Mouse (Mus musculus) frontal cortex, postnatal 10 days (tissue): ENCODE data around the gene Trappc3l.
A peak's percentile ranks its signal among the peaks of the same experiment; 100 is the strongest.
"Not testable (repeated sequence)": the region's sequence is repeated elsewhere in the genome, so short reads cannot be mapped to it uniquely, and the experiment has no call there.

ENCODE experiments used
- DNase-seq, 2 experiments: peaks; one replicate each; pipeline ENCODE4 v3.0.0; 2022; ENCODE audit warnings: low spot score in 2 of 2, mixed read lengths in 1 of 2

The Trappc3l gene

DNA sequence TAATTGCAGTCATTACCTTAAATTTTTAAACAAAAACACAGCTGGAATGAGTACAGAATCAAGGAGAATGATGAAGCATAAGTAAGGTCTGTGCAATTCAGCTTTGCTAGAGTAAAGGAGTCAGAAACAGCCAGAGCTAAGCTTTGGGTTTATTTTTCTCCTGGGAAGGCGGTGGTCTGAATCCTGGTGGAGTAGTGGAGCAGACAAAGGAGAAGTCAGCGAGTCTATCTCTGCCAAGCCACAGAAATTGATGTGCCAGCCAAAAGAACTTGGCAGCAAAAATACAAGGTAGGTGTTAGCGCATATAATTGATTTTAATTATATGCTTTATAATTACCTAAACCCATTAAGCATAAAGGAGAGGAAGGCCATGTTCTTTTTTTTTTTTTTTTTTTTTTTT lies at the start of gene Trappc3l:
TSS of gene Trappc3l (plus strand) at position 197 of the 400 bp plus-strand sequence.
- DNase-seq = no peak

DNA sequence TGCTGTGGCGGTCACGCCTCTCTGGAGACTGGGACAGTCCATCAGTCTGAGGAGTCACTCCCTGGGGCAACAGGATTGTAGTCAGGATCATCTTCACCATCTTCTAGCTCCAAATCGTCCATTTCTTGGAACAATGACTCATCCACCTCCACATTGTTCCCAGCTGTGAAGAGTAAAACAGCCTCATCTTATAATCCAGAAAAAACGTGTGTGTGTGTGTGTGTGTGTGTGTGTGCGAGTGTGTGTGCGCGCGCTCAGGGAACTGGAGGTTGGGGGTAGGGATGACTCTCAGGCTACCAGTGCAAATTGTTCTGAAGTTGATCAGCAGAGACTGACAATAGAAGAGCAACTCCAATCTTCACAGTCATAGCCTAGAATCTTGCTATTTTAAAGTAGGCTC lies 40.7 kb upstream of the Trappc3l start:
- DNase-seq = not testable (repeated sequence)

DNA sequence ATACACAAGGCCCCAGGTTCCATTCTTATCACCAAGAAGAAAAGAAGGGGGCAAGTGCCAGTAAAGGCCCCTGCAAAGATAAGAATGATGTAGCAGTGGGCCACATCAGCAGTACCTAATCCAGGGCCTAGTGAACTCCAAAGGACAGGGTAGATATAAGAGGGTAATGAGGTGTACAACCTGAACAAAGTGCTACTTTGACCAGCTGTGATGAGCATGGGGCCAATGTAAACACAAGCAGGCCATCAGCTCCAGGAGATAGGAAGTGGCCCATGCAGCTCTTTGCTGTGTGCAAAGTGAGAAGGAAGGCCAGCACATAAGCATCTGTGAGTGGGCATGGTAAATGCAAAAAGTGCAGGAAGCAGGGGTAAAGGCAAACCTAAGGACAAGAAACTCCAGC lies 39.0 kb upstream of the Trappc3l start:
- no peak for DNase-seq

DNA sequence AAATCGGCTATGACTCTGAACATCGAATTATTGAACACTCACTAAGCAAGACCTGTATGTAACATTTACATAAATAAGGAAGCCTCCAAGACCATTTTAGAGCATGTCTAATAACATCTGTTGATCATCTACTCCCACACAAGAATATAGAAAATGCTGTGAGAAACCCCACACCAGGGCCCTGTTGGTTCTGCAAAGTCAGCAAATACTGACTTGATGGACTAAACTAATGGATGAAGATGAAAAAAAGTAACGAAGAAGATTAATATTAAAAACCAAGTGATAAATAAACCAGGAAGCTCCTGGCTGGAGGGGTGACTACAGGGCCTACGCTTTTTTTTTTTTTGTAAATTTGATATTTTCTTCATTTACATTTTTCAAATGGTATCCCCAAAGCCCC lies 24.8 kb upstream of the Trappc3l start:
- DNase-seq = no peak

DNA sequence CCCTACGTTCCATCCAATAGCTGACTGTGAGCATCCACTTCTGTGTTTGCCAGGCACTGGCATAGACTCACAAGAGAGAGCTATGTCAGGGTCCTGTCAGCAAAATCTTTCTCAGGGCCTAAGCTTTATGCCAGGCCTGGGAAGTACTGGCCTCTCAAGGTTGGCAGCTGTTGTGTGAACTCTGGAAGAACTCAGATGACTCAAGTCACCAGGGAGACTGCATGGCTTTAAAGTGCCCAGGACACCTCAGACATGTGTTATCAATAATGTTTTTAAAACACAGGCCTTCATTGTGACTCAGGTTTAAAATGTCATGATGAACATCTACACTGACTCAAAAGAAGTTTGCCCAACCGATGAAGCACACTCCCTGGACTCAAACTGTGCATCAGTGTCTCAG lies 24.2 kb upstream of the Trappc3l start:
- DNase-seq = no peak

DNA sequence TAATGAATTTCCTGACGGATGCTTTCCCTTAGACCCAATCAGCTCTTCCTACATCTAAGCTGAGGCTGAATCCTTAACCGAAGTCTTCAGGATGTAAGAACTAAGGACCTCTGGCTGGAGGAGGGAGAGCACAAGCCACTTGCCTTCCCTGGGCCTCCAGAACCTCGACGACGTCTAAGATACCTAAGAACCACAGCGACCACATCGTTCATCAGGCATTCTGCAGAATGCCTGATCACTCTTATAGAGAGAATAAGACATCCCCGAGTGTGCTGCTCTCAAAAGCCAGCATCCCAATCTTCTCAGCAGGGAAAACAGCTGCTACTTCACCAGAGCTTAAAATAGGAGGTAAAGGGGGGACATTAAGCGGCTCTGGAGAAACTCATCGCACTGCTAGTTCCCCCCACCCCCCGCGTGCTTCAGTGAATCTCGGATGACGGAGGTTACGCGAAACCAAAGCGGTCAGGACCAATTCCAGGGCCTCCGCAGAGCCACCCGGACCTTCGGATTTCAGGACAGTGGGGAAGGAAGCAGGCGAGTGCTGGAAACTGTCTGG lies 18.6 kb upstream of the Trappc3l start:
- DNase-seq = no peak

DNA sequence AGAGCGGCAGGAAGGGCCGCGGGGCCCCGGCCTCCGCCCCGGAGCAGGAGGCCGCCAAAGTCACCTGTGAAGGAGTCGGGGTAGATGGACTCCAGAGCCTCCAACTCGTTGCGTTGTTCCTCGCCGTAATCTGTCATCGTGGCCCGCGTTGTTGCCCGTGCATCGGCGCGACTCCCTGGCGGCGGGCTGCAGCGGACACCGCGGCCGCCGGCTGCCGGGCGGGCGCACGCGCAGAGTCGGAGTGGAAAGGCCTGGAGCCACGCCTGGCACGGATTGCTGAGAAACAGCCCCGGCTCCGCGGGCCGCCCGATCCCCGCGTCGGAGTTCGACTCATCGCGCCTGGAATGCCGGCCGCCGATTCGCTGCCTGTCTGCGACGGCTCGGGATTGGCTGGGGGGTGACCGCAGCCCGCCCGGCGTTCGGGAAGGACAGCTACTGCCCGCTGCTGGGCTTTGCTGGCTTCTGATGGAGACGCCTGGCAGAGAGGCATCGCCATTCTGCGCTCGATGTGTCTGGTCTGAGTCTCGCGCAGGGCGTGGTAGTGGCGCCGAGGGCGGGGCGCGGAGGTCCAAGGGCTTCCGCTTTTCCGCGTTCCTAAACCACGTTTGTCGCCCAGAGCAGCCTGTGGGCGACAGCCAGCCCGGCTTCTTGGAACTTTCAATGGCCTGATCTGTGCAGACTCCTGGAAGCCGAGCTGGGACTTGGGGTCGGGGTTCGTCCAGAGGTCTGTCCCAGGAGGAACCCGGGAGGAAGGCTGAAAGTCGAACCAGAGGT lies 17.9 kb upstream of the Trappc3l start, which contains the start of gene Rwdd1:
TSS of gene Rwdd1 (minus strand) at position 323 of the 774 bp plus-strand sequence.
- peak; percentile 97 to 98 for DNase-seq

DNA sequence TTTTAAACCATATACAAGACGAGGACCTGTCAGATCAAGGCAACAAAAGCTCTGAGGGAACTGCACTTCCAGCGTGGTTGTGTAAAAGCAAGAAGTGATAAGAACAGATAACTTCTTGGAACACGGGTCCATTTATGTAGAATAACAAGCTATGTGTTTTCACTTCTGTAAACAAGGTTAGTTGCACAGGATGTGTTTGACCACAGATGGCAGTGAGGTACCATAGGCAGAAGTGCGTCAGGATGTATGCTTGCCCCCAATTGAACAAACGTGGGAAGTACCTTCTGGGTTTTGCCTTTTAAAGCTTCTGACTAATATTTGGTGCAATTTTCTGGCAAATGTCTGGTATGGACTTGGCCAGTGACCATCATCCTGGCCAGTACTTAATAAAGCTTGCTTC lies 7.1 kb upstream of the Trappc3l start:
- DNase-seq = no peak

DNA sequence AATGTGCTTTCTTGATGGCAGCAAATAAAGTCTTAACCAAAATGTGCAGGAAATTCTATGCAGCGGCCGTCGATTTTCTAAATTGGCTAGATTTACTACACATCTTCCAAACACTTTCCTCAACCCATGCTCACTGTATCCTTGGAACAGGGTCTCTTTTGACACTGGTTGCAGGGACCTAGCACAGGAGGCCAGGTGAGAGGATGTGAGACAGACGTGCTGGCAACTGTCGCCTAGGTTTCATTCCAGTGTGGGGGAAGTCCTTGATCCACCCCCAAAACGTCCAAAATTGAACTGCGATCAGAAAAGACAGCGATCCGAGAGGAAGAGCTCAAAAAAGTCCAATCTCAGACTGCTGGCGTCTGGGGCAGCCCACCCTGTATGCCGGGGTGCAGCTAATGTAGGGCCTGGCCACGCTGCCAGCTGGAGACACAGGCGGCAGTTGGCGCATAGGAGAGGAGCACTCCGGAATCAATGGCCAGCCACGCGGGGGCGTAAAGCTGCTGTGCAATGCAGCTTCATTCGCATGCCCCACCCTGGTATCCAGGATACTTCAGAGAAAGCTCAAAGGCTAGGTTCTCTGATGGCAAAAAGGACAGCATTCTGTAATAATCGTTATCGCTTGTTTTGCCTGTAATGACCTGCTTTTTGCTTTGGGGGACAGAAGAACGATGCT lies 3.6 kb upstream of the Trappc3l start:
- DNase-seq = peak; percentile 36 to 69

DNA sequence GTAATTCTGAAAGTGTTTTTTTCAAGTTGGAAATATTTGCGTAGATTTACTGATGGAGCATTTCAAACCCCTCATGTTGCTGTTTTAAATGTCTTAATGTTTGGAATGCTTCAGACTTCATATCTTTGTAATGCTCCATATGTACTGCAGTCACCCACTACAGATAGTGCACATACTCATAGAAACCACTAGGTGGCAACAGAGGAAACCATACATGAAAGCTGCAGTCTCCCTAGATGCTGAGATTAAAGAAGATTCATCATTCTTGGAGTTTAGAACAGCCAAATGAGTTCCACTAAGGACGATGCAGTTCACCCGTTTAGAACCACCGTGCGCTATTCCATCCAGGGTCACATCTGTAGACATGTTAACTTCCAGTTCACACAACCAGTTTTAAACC lies 810 bp upstream of the Trappc3l start:
- no peak for DNase-seq

DNA sequence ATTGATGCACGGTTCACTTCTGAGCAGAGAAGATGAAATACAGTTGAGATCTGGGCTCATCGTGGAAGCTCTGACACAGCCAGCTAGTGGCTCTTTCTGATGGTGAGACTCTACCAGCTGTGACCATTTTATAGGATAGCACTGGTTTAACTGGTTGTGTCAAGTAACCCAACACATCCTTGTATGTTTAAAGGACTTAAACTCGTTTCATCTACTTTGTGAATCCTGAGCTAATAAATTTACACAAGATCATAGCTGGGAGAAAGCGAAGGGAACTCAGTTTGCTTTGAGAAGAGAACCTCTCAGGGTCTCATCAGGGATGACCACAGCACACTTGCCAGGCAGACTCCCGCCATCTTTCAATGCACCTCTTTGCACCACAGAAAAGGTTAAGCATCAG lies 6.8 kb downstream of the Trappc3l start, which contains the start of gene Calhm4:
TSS of gene Calhm4 (minus strand) at position 101 of the 400 bp plus-strand sequence.
- DNase-seq = no peak

DNA sequence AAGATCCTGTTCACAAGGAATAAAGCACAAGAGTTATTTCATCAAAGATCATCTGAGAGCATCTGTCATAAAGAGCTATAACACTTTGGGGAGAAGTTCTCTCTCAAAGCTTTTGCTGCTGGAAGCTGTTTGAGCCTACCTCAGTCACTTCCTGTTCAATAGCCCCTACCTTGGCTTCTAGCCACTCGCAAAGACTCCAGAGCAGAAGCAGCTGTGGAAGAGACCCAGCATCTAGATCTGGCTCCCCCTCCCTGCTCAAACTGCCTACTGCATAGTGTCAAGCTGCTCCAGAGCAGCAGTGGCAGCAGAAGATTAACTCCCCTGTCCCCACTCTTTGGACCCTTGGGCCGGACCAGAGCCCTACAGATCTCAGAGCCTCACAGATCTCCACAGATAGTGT lies 16.6 kb downstream of the Trappc3l start:
- no peak for DNase-seq

DNA sequence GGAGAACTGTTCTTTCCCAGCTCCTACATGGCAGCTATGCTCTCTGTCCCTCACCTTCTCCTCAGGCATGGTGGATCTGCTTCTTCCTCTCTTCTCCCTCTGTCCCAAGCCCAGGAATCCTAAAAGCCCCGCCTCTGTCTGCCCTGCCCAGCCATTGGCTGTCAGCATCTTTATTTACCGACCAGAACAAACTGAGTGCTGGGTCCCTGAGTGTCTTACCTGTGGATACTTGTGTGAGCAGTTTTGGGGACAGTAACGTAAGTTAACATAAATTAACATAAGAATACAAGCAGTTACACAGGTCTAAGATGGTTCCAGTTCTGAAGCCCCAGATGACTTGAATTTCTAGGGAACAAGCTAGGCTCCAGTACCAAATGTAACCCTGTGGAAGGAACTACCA lies 29.2 kb downstream of the Trappc3l start:
- DNase-seq = no peak

DNA sequence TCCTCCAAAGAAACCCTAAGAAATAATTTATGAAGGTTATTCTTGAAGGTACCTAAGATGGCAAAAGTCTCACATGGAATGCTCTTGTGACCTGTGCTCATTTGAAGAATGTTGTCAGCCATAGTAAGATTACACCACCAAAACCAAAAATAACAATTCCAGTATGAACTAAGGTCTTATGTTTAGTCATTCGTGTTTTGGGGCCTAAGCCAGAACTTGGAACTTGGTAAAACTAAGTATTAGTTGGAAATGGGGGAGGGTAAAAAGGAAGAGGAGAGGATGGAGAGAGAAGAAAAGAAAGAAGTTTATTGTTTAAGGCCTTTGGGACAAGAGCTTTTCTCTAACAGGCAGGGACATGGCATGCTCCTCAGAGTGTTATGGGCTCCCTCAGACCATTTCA lies 32.2 kb downstream of the Trappc3l start:
- DNase-seq = no peak

DNA sequence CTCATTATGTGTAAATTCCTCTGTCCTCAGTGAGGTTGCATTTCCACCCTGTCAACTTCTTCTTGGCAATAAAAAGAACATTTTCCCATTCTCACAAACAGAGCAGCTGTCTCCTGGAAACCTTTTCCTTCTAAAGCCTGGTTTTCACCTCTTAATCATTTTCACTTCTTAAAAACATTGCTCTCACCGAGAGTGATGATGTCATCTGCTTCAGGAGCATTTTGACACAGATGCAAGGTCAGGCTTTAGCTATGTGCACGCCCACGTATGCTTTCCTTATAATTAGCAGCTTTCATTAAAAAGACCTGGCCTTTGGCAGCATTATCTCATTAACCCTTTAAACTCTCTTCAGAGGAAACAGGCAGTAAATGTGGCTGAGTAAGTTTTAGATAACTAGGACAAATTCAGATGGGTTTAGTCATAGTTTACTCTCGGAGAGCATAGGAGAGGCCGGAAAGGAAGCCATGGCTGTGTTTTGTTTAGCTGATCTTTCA lies 33.6 kb downstream of the Trappc3l start:
- no peak for DNase-seq

DNA sequence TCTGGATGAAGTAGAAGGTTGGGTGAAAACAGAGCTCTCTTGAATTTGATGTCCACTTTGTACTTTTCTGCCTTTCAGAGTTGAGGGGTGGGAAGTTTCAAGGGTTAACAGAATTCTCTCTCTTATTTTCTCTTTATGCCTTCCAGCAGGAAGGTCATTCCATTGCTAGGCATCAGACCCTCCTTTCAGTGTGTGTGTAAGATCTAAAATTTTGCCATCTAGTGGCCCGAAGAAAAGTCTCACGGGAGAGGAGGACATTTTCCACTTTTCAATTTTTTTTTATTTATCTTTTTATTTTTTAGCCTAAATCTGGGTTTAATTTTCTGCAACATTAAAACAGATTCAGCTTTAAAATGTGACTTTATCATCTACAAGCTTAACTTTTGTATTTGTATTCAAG lies 34.3 kb downstream of the Trappc3l start:
- no peak for DNase-seq

DNA sequence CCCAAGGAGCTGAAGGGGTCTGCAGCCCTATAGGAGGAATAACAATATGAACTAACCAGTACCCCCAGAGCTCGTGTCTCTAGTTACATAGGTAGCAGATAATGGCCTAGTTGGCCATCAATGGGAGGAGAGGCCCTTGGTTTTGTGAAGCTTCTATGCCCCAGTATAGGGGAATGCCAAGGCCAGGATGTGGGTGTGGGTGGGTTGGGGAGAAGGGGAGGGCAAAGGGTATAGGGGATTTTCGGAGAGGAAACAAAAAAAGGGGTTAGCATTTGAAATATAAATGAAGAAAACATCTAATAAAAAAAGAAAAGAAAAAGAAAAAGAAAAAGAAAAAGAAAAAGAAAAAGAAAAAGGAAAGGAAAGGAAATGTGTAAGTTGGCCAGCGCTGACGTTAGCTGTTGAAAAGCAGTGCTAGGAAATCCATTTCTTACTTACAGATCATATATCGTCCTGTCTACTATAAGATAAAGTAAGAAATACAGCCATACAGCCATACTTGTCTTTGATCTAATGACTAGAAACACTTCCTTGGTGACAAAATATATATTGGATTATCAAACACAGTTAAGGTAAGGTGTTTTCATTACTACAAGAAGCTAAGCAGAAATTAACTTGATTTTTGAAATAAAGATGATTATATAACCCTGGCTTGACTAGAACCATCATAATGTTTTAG lies 37.3 kb downstream of the Trappc3l start:
- DNase-seq = no peak

DNA sequence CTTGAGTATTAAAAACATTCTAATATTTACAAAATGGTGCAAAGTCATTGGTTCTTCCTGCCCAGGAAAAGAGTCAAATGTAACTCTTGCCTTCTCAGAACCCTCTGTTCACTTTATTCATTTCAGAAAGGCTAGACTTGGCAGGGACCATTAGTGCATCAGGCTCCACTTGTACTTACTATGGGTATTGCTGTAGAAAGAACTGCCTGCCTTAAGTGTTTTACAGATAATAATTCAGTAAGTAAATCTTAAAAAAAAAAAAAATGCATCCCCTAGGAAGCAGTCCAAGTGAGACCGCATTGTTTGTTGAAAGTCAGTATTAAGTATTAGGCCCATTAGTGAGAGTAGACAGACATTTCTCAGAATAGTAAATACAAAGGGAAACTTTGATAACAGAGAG lies 49.1 kb downstream of the Trappc3l start:
- no peak for DNase-seq

DNA sequence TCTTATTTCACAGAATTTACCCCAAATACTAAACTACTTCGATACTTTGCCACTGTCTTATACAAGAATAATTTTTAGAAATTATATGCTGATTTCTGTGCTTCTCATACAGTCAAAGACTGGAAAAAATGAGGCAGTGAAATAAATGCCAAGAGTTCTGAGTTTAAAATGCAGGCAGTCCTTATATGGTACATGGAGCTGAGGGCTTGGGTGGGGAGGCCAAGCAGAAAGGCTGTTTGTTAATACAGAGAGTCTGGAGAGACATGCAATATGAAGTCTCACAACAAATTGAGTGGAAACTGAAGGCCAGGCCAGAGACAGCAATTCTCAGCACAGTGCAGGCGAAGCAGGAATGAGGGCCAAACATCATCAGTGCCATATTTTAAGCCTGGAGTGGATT lies 51.1 kb downstream of the Trappc3l start:
- DNase-seq = no peak

DNA sequence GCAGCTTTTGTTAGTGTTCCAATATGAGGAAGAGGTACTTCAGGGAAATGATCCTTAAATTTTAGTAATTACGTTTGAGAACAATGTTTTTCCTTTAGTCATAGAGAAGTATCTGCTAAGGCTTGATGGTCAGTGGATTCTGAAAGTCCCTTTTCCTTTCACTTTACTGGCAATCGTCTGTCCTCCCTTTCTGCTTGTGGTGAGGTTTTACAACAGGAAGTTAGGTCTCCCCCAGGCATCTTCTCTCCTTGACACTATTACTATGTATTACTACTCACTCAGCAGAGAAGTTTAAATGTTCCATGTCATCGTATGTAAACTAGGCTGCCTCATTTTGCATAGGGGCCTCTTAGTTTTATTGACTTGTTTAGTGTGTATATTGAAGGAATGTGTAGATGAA lies 52.1 kb downstream of the Trappc3l start:
- no peak for DNase-seq

DNA sequence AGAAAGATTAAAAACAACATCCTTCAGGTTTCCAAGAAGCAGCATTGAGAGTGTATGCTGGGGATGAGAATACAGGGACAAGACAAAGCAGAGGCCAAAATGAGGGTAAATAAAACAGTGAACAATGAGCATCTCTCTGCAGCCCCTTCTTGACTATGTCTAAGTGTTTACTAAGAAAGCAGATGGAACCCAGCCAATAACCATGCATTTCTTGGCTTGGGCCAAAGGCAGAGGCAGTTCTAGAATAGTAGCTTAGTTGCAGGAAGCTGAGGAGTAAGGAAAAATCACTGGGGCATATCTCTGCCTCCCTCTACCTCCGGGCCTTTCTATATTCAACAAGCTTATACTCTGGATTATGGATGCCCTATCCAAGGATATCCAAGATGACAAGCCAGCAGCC lies 53.1 kb downstream of the Trappc3l start:
- no peak for DNase-seq

DNA sequence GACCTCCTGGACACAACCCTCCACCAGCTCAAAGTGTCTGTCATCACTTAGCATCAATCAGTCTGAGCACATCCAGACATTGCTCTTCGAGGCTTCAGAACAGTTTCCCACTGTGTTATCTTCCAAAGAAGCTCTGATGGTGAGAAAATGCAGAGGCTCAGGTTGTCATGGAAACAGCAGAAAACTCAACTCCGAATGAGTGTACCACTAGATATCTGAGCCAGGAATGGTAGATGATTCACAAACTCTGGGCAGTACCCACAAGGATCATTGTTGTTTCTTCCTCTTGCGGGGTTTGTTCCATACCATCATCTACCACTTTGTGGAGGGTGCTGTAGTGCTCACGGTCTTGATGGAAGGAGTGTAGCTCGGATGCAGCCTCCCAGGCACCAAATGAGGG lies 54.5 kb downstream of the Trappc3l start:
- DNase-seq = peak; percentile 10 to 11
